Mouse (Mus musculus): ENCODE results near the gene Olfr307. TPM values are rescaled to one million over a fixed set of nuclear protein-coding genes. Genes with fewer than 3 reads are reported as not detected.
"Not testable (repeated sequence)": the region's sequence is repeated elsewhere in the genome, so short reads cannot be mapped to it uniquely, and the experiment has no call there.

The Olfr307 gene
- polyA plus RNA-seq (2015; fragmentation: Nextera tagmentation; extraction: Ambion mirVana) = not detected in 2 replicates

DNA sequence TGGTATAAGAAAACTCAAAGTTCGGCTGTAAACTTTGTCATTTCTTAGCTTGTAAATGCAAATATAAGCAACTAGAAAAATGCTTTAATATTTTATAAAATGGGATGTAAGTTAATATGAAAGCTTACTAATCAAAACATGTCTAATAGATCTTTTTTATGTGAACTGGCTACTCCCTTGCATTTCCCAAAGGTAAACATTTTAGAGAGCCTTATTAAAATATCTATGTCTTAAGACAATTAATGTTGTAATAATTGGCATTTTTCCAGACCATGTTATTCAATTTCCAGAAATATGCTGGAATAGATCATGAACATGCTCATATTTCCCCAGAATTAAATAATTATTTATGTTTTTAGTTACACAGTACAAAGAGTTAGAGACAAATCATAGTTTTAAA lies at the start of gene Olfr307:
Gene Olfr307, minus strand, starts transcription at position 101 of the 400 bp plus-strand sequence.
- Histone ChIP-seq H3K27ac (ENCODE audit: low read length) (no peak within 1 kb of the TSS), H3K27me3 (replicated peaks; ENCODE audit: control insufficient read depth, insufficient read depth, low read length) (no peaks in the 10 kb centered on the region), H3K4me1 (replicated peaks; ENCODE audit: control insufficient read depth, insufficient read depth, low read length) (no peaks in the 10 kb centered on the region), H3K9ac (replicated peaks; ENCODE audit: low read depth, low read length) (no peak within 1 kb of the TSS), H3K4me3 (replicated peaks; ENCODE audit: low read length) (no peak within 1 kb of the TSS), H3K4me2 (ENCODE audit: low read length) (no peak within 1 kb of the TSS), H3K36me3 (ENCODE audit: control insufficient read depth, insufficient read depth) (no peaks in the 10 kb centered on the region), H3K9me3 (ENCODE audit: control insufficient read depth, low read length) (no peaks in the 10 kb centered on the region)
- ATAC-seq = no peak
- WGBS = 74% methylated on average over 1 of the region's 1 CpGs

GRCm38 (mm10) chr7:86386558-86386957 lies 49.2 kb upstream of the Olfr307 start, which contains the start of gene Olfr304:
TSS of gene Olfr304 (minus strand) at chr7:86386658.
- H3K27me3 ChIP-seq (replicated peaks; ENCODE audit: control insufficient read depth, insufficient read depth, low read length) = no peaks in the 10 kb centered on the region
- no peaks in the 10 kb centered on the region for H3K4me1 ChIP-seq (replicated peaks; ENCODE audit: control insufficient read depth, insufficient read depth, low read length)
- no peak within 1 kb of the TSS for H3K4me3 ChIP-seq (replicated peaks; ENCODE audit: low read length)
- H3K36me3 ChIP-seq (ENCODE audit: control insufficient read depth, insufficient read depth) = no peaks in the 10 kb centered on the region
- ATAC-seq = no peak
- WGBS = 83% methylated on average over 1 of the region's 1 CpGs
- H3K9ac ChIP-seq (replicated peaks; ENCODE audit: low read depth, low read length) = no peak within 1 kb of the TSS
- no peak within 1 kb of the TSS for H3K4me2 ChIP-seq (ENCODE audit: low read length)
- no peaks in the 10 kb centered on the region for H3K9me3 ChIP-seq (ENCODE audit: control insufficient read depth, low read length)
- H3K27ac ChIP-seq (ENCODE audit: low read length) = no peak within 1 kb of the TSS

DNA sequence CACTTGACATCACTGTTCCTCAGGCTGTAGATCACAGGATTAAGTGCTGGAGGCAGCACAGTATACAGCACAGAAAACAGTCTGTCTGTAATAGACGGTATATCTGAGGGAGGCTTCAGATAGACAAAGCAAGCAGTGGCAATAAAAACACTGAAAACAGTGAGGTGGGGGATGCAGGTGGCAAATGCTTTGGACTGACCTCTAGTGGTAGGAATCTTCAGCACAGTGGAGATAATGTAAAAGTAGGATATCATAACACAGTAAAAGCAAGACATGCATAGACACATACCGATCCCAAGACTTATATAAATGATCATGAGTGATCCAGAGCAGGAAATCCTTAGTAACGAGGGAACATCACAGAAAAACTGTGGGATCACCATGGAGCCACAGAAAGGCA lies 48.4 kb upstream of the Olfr307 start:
- ATAC-seq = no peak
- H3K4me2 ChIP-seq (ENCODE audit: low read length) = no peak overlapping the region
- no peak overlapping the region for H3K9ac ChIP-seq (replicated peaks; ENCODE audit: low read depth, low read length)
- no peak overlapping the region for H3K27ac ChIP-seq (ENCODE audit: low read length)
- H3K4me3 ChIP-seq (replicated peaks; ENCODE audit: low read length) = no peak overlapping the region
- 66% methylated on average over 3 of the region's 3 CpGs for WGBS
- no peaks in the 10 kb centered on the region for H3K9me3 ChIP-seq (ENCODE audit: control insufficient read depth, low read length)
- H3K36me3 ChIP-seq (ENCODE audit: control insufficient read depth, insufficient read depth) = no peaks in the 10 kb centered on the region
- H3K4me1 ChIP-seq (replicated peaks; ENCODE audit: control insufficient read depth, insufficient read depth, low read length) = no peaks in the 10 kb centered on the region
- no peaks in the 10 kb centered on the region for H3K27me3 ChIP-seq (replicated peaks; ENCODE audit: control insufficient read depth, insufficient read depth, low read length)

GRCm38 (mm10) chr7:86366828-86367227 lies 29.4 kb upstream of the Olfr307 start, which contains the start of gene Olfr305:
TSS of gene Olfr305 (minus strand) at chr7:86366928.
- no peak for ATAC-seq
- no peak within 1 kb of the TSS for H3K9ac ChIP-seq (replicated peaks; ENCODE audit: low read depth, low read length)

DNA sequence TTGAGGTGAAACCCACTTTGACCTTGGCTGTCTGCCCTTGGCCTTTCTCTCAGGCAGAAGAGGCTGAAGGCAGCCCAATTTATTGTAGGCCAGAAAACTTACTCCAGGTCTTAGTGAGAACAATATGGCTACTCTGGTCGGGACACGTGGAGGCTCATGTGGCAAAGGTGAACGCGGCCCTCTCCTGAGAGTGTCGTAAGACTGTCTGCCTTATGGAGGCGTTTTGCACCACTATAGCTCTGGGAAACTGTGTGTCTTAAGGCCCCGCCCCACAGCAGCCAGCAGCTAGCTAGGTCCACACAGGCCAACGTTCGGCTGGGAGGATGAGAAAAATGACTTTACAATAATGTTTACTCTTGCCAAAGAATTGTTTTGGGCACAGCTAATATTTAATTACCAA lies 8.9 kb upstream of the Olfr307 start:
- 86% methylated on average over 9 of the region's 9 CpGs for WGBS
- ATAC-seq; H3K9ac ChIP-seq (replicated peaks; ENCODE audit: low read depth, low read length); H3K27ac ChIP-seq (ENCODE audit: low read length); H3K9me3 ChIP-seq (ENCODE audit: control insufficient read depth, low read length); H3K4me3 ChIP-seq (replicated peaks; ENCODE audit: low read length); H3K4me2 ChIP-seq (ENCODE audit: low read length); H3K36me3 ChIP-seq (ENCODE audit: control insufficient read depth, insufficient read depth); H3K27me3 ChIP-seq (replicated peaks; ENCODE audit: control insufficient read depth, insufficient read depth, low read length); H3K4me1 ChIP-seq (replicated peaks; ENCODE audit: control insufficient read depth, insufficient read depth, low read length): not testable (repeated sequence)

More at GRCm38 (mm10) chr7:86366828-86367227, 29.4 kb upstream of the Olfr307 start, which contains the start of gene Olfr305:
- Histone ChIP-seq H3K4me1 (replicated peaks; ENCODE audit: control insufficient read depth, insufficient read depth, low read length) (no peaks in the 10 kb centered on the region), H3K27me3 (replicated peaks; ENCODE audit: control insufficient read depth, insufficient read depth, low read length) (no peaks in the 10 kb centered on the region), H3K9me3 (ENCODE audit: control insufficient read depth, low read length) (no peaks in the 10 kb centered on the region), H3K27ac (ENCODE audit: low read length) (no peak within 1 kb of the TSS), H3K36me3 (ENCODE audit: control insufficient read depth, insufficient read depth) (no peaks in the 10 kb centered on the region), H3K4me3 (replicated peaks; ENCODE audit: low read length) (no peak within 1 kb of the TSS), H3K4me2 (ENCODE audit: low read length) (no peak within 1 kb of the TSS)
- WGBS = 79% methylated on average over 1 of the region's 1 CpGs

GRCm38 (mm10) chr7:86344253-86344652 lies 6.9 kb upstream of the Olfr307 start:
- no peak overlapping the region for H3K4me2 ChIP-seq (ENCODE audit: low read length)
- no peak overlapping the region for H3K9ac ChIP-seq (replicated peaks; ENCODE audit: low read depth, low read length)
- no peak overlapping the region for H3K4me3 ChIP-seq (replicated peaks; ENCODE audit: low read length)
- H3K27ac ChIP-seq (ENCODE audit: low read length) = no peak overlapping the region
- WGBS = 57% methylated on average over 3 of the region's 3 CpGs
- H3K36me3 ChIP-seq (ENCODE audit: control insufficient read depth, insufficient read depth) = no peaks in the 10 kb centered on the region
- no peak for ATAC-seq
- no peaks in the 10 kb centered on the region for H3K4me1 ChIP-seq (replicated peaks; ENCODE audit: control insufficient read depth, insufficient read depth, low read length)
- no peaks in the 10 kb centered on the region for H3K9me3 ChIP-seq (ENCODE audit: control insufficient read depth, low read length)
- H3K27me3 ChIP-seq (replicated peaks; ENCODE audit: control insufficient read depth, insufficient read depth, low read length) = no peaks in the 10 kb centered on the region

DNA sequence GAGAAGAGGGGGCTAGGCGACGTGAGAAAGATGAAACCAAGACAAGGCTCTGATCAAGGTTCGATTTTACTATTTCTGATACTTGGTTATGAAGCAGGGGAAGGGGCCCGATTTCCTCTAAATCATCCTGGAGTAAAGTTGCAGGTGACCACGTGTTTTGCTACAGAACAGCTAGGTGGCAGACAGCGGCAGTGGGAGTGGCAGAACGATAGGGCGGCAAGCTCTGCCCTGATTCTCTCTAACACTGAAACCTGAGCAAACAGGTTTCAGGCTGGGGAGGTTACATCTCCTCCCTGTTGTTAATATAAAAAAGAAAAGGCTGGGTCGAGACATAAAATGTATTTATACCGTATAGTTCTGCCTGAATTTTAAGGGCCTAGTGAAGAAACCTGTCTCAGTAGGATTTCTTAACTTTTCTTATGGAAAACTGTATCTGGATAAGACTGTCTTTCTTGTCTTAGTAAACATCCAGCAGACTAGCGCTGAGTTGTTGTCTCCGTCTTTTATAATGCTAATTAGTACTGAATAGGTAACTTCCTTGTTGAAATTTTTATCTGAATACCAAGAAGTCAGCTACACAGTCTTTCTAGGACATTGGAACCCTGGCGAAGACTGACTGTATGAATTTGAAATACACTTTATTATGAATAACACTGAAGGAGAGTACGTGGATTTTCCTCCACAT lies 5.6 kb upstream of the Olfr307 start:
- no peaks in the 10 kb centered on the region for H3K4me1 ChIP-seq (replicated peaks; ENCODE audit: control insufficient read depth, insufficient read depth, low read length)
- no peak overlapping the region for H3K27ac ChIP-seq (ENCODE audit: low read length)
- H3K4me2 ChIP-seq (ENCODE audit: low read length) = no peak overlapping the region
- H3K27me3 ChIP-seq (replicated peaks; ENCODE audit: control insufficient read depth, insufficient read depth, low read length) = no peaks in the 10 kb centered on the region
- H3K9ac ChIP-seq (replicated peaks; ENCODE audit: low read depth, low read length) = no peak overlapping the region
- H3K4me3 ChIP-seq (replicated peaks; ENCODE audit: low read length) = no peak overlapping the region
- WGBS = 81% methylated on average over 14 of the region's 14 CpGs
- ATAC-seq = no peak
- no peaks in the 10 kb centered on the region for H3K36me3 ChIP-seq (ENCODE audit: control insufficient read depth, insufficient read depth)
- no peaks in the 10 kb centered on the region for H3K9me3 ChIP-seq (ENCODE audit: control insufficient read depth, low read length)

DNA sequence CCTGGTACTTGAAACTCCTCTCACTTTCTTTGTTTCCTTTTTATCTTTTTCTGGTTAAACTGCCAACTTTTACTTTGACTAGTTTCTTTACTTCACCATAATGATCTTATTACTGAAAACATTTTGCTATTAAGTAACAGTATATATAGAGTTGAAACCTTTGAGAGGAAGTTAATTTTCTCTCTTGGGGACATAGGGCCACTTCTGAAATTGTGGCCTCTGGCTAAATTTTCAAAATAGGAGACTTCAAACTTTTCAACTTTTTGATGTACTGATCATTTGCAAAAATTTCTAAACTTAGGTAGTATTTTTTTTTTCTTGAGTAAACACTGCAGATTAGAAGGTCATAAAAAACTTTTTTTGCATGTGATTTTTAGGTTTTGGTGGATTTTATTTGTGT lies 11.9 kb downstream of the Olfr307 start, which contains the start of gene Olfr308:
Gene Olfr308, minus strand, starts transcription at position 101 of the 400 bp plus-strand sequence.
- Histone ChIP-seq H3K36me3 (ENCODE audit: control insufficient read depth, insufficient read depth) (no peaks in the 10 kb centered on the region), H3K9me3 (ENCODE audit: control insufficient read depth, low read length) (no peaks in the 10 kb centered on the region), H3K4me2 (ENCODE audit: low read length) (no peak within 1 kb of the TSS), H3K4me3 (replicated peaks; ENCODE audit: low read length) (no peak within 1 kb of the TSS), H3K4me1 (replicated peaks; ENCODE audit: control insufficient read depth, insufficient read depth, low read length) (no peaks in the 10 kb centered on the region), H3K27me3 (replicated peaks; ENCODE audit: control insufficient read depth, insufficient read depth, low read length) (no peaks in the 10 kb centered on the region), H3K9ac (replicated peaks; ENCODE audit: low read depth, low read length) (no peak within 1 kb of the TSS), H3K27ac (ENCODE audit: low read length) (no peak within 1 kb of the TSS)
- no peak for ATAC-seq

- Histone ChIP-seq H3K36me3 (ENCODE audit: control insufficient read depth, insufficient read depth) (no peaks in the 10 kb centered on the region), H3K4me2 (ENCODE audit: low read length) (no peak overlapping the region), H3K9ac (replicated peaks; ENCODE audit: low read depth, low read length) (no peak overlapping the region), H3K27me3 (replicated peaks; ENCODE audit: control insufficient read depth, insufficient read depth, low read length) (no peaks in the 10 kb centered on the region), H3K4me1 (replicated peaks; ENCODE audit: control insufficient read depth, insufficient read depth, low read length) (no peaks in the 10 kb centered on the region), H3K4me3 (replicated peaks; ENCODE audit: low read length) (no peak overlapping the region), H3K9me3 (ENCODE audit: control insufficient read depth, low read length) (no peaks in the 10 kb centered on the region), H3K27ac (ENCODE audit: low read length) (no peak overlapping the region)
- no peak for ATAC-seq
- 93% methylated on average over 2 of the region's 2 CpGs for WGBS
Observed at GRCm38 (mm10) chr7:86321323-86321722, 16.1 kb downstream of the Olfr307 start.
